Mouse (Mus musculus) ES-Bruce4 (cell line): ENCODE measurements around the gene Mrnip. TPM values are rescaled to one million over a fixed set of nuclear protein-coding genes. Genes with fewer than 3 reads are reported as not detected.

Source experiments
- H3K27ac ChIP-seq: 2 replicates; pipeline ENCODE4 v1.5.1; 2012; ENCODE audit warnings: low read length, inconsistent platforms; ENCODE audit not compliant: insufficient read depth
- H3K27me3 ChIP-seq: 2 replicates; pipeline ENCODE4 v1.6.1; 2012; ENCODE audit warnings: mild to moderate bottlenecking, low read length, inconsistent platforms; ENCODE audit not compliant: control insufficient read depth, poor library complexity, insufficient read depth, severe bottlenecking
- H3K36me3 ChIP-seq: 2 replicates; pipeline ENCODE4 v1.6.1; 2012; ENCODE audit warnings: inconsistent platforms, mild to moderate bottlenecking, low read length, moderate library complexity; ENCODE audit not compliant: control insufficient read depth, poor library complexity, insufficient read depth, severe bottlenecking
- H3K4me1 ChIP-seq: one replicate; pipeline ENCODE4 v1.8.1; 2011; ENCODE audit warnings: low read length; ENCODE audit not compliant: control insufficient read depth, insufficient read depth
- H3K4me3 ChIP-seq: 2 replicates; pipeline ENCODE4 v1.5.1; 2011; ENCODE audit warnings: low read depth, mild to moderate bottlenecking, low read length
- H3K9ac ChIP-seq: 2 replicates; pipeline ENCODE4 v1.6.1; 2012; ENCODE audit warnings: low read depth, mild to moderate bottlenecking, inconsistent platforms; ENCODE audit not compliant: poor library complexity, severe bottlenecking
- H3K9me3 ChIP-seq: replicated peaks from 2 replicates; pipeline ENCODE4 v1.6.1; 2012; ENCODE audit warnings: mild to moderate bottlenecking, low read length, inconsistent platforms; ENCODE audit not compliant: control insufficient read depth, poor library complexity, insufficient read depth, severe bottlenecking
- CTCF ChIP-seq: IDR thresholded peaks from one replicate; pipeline ENCODE4 v1.8.1; 2011; ENCODE audit warnings: low read depth, low read length
- EP300 ChIP-seq: IDR thresholded peaks from 2 replicates; pipeline ENCODE4 v1.6.1; 2011; ENCODE audit warnings: low read depth, low read length; ENCODE audit not compliant: insufficient read depth
- POLR2A ChIP-seq: IDR thresholded peaks from one replicate; pipeline ENCODE4 v1.8.1; 2011; ENCODE audit warnings: low read length; ENCODE audit not compliant: insufficient read depth
- polyA plus RNA-seq: library from polyadenylated mRNA; stranded (reverse); fragments of >200 nt; gene quantifications from 2 replicates; pipeline ENCODE4 v1.2.4, GENCODE M21; 2011; ENCODE audit warnings: low read depth; ENCODE audit not compliant: missing spikeins, insufficient read depth, insufficient read length

Gene Mrnip
- polyA plus RNA-seq, 1 experiment: 11.0 TPM

DNA sequence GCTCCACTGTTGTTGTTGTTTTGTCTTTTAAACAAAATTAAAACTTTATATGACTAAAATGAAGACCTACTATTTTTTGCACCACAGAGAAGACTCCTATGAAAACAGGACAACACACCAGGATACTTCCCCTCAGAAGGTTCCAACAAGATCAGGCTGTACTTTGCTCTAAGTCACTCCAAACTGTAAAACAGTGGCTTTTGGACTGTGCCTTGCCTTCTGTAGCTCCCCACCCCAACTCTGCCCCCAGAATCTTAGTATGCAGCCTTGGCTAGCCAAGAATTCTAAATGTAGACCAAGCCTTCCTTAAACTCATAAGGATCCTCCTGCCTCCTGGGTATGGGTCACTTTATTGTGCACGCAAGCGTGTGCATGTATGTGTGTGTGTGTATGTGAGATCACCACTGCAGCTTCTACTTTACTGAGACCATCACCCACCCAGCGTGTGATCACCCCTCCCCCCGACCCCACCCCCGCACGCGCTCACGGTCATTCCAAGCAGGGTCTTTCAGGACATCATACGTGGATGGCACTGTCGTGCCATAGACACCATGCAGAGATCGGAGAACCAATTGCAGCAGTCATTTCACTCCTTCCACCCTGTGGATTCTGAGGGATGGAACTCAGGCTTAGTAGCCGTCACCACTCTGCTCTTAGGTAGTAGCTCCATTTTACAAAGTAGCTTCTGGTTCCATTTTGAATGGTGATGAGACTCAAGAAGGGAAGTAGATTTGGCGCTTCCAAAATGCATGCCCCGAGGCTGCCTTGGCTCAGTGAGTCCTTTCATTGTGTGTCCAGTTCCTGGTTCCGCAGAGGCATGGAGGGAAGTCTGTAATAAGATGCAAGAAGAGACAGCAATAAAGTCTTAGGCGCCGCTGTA, 49.8 kb downstream of the Mrnip start:
- peak overlapping the region; percentile 84 for H3K4me3 ChIP-seq
- no peak overlapping the region for H3K27ac ChIP-seq
- no peaks in the 10 kb centered on the region for H3K27me3 ChIP-seq
- peak overlapping the region; percentile 85 for H3K9ac ChIP-seq
- peaks cover 5% of the 10 kb centered on the region for H3K4me1 ChIP-seq
- no peak for TF ChIP-seq CTCF
- TF ChIP-seq POLR2A: no peak
- no peak for TF ChIP-seq EP300
- no peaks in the 10 kb centered on the region for H3K9me3 ChIP-seq
- H3K36me3 ChIP-seq: no peaks in the 10 kb centered on the region

- Histone ChIP-seq H3K4me1 (peaks cover 6% of the 10 kb centered on the region), H3K27me3 (no peaks in the 10 kb centered on the region)
- TF ChIP-seq EP300: no peak
- no peak for TF ChIP-seq CTCF
- TF ChIP-seq POLR2A: no peak
Observed at GRCm38 (mm10) chr11:50224671-50225530, 50.7 kb downstream of the Mrnip start.

DNA sequence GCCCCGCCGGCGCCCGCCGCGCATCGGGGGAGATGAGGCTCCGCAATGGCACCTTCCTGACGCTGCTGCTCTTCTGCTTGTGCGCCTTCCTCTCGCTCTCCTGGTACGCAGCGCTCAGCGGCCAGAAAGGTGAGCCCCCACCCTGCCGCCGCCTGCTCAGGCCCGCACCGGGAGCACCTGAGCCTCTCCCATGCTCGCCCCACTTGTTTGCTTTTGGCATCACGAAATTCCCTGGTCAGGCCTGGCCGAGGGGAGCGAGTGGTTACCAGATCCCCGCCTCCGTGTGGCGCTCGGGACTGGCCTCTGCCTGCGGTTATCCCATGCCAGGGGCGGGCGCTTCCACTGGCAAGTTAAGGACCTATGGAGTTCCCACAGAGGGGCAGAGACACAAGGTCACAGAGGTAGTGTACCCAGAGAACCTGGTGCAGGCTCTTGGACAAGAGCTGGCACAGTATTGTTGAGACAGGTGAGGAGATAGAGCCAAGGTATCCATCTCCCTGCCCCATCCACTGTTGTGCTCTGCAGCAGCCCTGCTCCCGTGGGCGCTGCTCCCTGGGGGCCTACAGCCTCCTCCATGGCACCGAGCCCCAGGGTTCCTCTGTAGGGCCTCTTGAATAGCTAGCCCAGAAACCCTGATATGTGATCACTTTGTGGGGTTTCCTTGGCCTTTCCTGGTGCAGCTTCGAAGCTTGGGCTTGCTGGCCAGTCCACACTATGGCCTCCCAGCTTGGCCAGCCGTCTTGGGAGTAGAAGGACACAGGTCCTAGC, 51.6 kb downstream of the Mrnip start:
- no peaks in the 10 kb centered on the region for H3K36me3 ChIP-seq
- H3K9me3 ChIP-seq: no peaks in the 10 kb centered on the region
- peak overlapping the region; percentile 85 for H3K9ac ChIP-seq
- TF ChIP-seq CTCF (no peak), POLR2A (no peak), EP300 (no peak)
- no peaks in the 10 kb centered on the region for H3K27me3 ChIP-seq
- peak overlapping the region; percentile 64 for H3K4me3 ChIP-seq
- H3K4me1 ChIP-seq: peaks cover 8% of the 10 kb centered on the region
- H3K27ac ChIP-seq: no peak overlapping the region

More at GRCm38 (mm10) chr11:50224671-50225530, 50.7 kb downstream of the Mrnip start:
- Histone ChIP-seq H3K9me3 (no peaks in the 10 kb centered on the region), H3K27ac (no peak overlapping the region), H3K9ac (peak overlapping the region; percentile 85), H3K4me3 (peak overlapping the region; percentile 84), H3K36me3 (no peaks in the 10 kb centered on the region)

- peaks cover 8% of the 10 kb centered on the region for H3K4me1 ChIP-seq
- H3K27me3 ChIP-seq: no peaks in the 10 kb centered on the region
- peak overlapping the region; percentile 85 for H3K9ac ChIP-seq
- H3K4me3 ChIP-seq: peak overlapping the region; percentile 64
- TF ChIP-seq CTCF: no peak
- TF ChIP-seq EP300: no peak
- no peak for TF ChIP-seq POLR2A
- no peaks in the 10 kb centered on the region for H3K36me3 ChIP-seq
- no peaks in the 10 kb centered on the region for H3K9me3 ChIP-seq
- no peak overlapping the region for H3K27ac ChIP-seq
Observed at GRCm38 (mm10) chr11:50226406-50226805, 52.2 kb downstream of the Mrnip start.

DNA sequence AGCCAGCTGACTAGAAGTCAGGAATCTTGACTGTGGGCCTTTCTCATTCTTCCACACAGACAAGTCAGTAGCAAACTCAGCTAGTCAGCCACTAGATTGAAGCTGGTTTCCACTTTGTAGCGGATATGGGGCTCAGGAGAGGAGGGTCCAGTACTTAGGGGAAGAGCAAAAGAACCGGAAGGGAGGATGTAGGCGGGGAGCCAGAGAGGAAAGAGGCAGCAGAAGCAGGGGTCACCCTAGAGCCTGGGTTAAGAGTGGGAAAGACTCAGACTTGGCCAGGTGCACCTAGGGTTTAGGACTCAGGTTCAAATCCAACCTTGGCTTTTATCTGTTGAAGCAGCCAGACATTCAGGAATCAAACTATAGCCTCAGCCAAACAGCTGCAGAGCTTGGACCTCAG, 53.0 kb downstream of the Mrnip start:
- Histone ChIP-seq H3K9me3 (no peaks in the 10 kb centered on the region), H3K4me3 (no peak overlapping the region)

More for the DNA sequence above, 53.0 kb downstream of the Mrnip start:
- H3K27ac ChIP-seq: no peak overlapping the region
- H3K36me3 ChIP-seq: no peaks in the 10 kb centered on the region
- no peak overlapping the region for H3K9ac ChIP-seq
- H3K4me1 ChIP-seq: peaks cover 8% of the 10 kb centered on the region
- TF ChIP-seq CTCF (no peak), POLR2A (no peak), EP300 (no peak)
- H3K27me3 ChIP-seq: no peaks in the 10 kb centered on the region
